Mouse (Mus musculus) spleen, adult 2 months (tissue): ENCODE results near the gene Gm45234. TPM values are rescaled to one million over a fixed set of nuclear protein-coding genes. Genes with fewer than 3 reads are reported as not detected.

Experiments
- DNase-seq, 2 experiments: peaks; one replicate each; pipeline versions ENCODE4 v3.0.0 to v3.0.0-alpha.2; 2012 to 2021; ENCODE audit warnings: low spot score in 2 of 2, low read depth in 1 of 2
- H3K27ac ChIP-seq: fragments of 200-500 bp; 2 replicates; pipeline ENCODE4 v1.5.1; 2012; ENCODE audit warnings: low read length, inconsistent platforms; ENCODE audit not compliant: insufficient read depth
- H3K27me3 ChIP-seq: fragments of 200-500 bp; 2 replicates; pipeline ENCODE4 v1.6.1; 2012; ENCODE audit warnings: mild to moderate bottlenecking, moderate library complexity, low read length, inconsistent platforms; ENCODE audit not compliant: control insufficient read depth, insufficient read depth
- H3K36me3 ChIP-seq: fragments of 200-500 bp; 2 replicates; pipeline ENCODE4 v1.6.1; 2012; ENCODE audit warnings: mild to moderate bottlenecking, low read length, inconsistent platforms; ENCODE audit not compliant: control insufficient read depth, insufficient read depth
- H3K4me1 ChIP-seq: fragments of 200-500 bp; 2 replicates; pipeline ENCODE4 v1.6.1; 2011; ENCODE audit warnings: inconsistent platforms; ENCODE audit not compliant: control insufficient read depth, insufficient read depth, insufficient read length
- H3K4me3 ChIP-seq: fragments of 200-500 bp; 2 replicates; pipeline ENCODE4 v1.5.1; 2011; ENCODE audit warnings: mild to moderate bottlenecking, inconsistent platforms; ENCODE audit not compliant: insufficient read depth, insufficient read length; ENCODE audit errors: extremely low read depth
- CTCF ChIP-seq: fragments of 200-500 bp; IDR thresholded peaks from 2 replicates; pipeline ENCODE4 v1.5.1; 2011; ENCODE audit warnings: mild to moderate bottlenecking, inconsistent platforms; ENCODE audit not compliant: insufficient read depth, insufficient read length, insufficient replicate concordance; ENCODE audit errors: extremely low read depth
- POLR2A ChIP-seq: fragments of 200-500 bp; IDR thresholded peaks from 2 replicates; pipeline ENCODE4 v1.6.1; 2011; ENCODE audit warnings: low read depth, low read length, inconsistent platforms
- WGBS: fragments of 180-500 bp; shearing (Covaris S2); methylation state at CpG from one replicate; pipeline ENCODE4 v1.1.7; 2018; 5-methylcytosine and 5-hydroxymethylcytosine counted together
- polyA plus RNA-seq: library from polyadenylated mRNA; depleted of rRNA; stranded (reverse); fragments of >200 nt; gene quantifications from 2 replicates; pipeline ENCODE4 v1.2.3, GENCODE M21; 2012

Gene Gm45234
- polyA plus RNA-seq, 1 experiment = not detected

DNA sequence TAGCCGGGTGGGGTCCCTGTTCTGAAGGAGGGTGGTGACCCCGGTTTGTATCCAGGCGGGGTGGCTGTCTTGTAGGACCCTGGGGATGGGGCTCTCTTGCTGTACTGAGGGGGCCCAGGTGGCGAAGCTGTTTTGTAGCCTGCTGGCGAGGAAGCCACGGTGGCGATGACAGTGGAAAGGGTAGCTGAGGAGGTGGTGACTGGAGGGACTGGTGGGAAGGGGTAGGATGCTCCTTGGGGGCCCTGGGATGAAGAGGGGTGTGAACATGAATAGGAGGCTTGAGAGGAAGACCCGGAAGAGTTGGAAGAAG is 9.6 kb downstream of the Gm45234 start:
- no peak for DNase-seq
- no peak for TF ChIP-seq CTCF
- no peak for TF ChIP-seq POLR2A
- peaks cover 20% of the 10 kb centered on the region; the same call in 1 of the 2 replicates for H3K4me1 ChIP-seq
- H3K4me3 ChIP-seq = peak overlapping the region; percentile 74; the same call in 1 of the 2 replicates
- peaks cover 8% of the 10 kb centered on the region for H3K36me3 ChIP-seq
- WGBS = 21% methylated on average over 8 of the region's 8 CpGs
- no peaks in the 10 kb centered on the region for H3K27me3 ChIP-seq
- peak overlapping the region; percentile 80 for H3K27ac ChIP-seq

DNA sequence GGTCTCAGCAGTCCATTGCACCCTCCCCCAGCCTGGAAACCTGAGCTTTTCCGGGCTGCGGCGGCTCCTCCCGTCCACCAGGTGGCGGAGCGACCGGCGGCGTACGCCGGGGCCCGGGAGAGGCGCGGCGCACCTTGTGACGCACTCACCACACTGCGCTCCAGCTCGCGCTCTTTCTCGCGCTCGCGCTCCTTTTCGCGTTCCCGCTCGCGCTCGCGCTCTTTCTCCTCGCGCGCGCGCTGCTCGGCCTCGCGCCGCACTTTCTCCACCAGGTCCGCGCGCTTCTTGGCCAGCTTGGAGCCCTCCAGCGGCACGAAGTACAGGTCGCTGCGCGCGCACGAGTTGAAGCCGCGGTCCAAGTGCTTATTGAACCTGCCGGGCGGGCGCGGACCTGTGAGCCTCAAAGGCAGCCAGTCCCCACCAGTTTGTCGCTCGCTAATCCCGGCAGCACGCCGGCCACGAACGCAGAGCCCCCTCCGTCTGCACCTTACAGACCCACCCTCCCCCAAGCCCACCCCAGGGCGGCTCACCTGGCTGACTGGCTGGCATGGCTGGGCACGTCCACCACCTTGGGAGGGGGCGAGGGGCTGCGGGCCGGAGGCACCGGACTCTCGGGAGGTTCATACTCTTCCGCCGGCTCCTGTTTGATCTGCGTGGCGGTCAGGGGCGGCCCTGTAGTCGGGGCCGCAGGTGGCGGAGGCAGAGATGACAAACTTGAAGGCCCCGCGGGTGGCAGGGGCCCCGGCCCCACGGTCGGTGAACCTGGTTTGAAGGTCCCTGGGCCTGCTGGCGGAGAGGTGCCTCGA is 10.1 kb downstream of the Gm45234 start:
- TF ChIP-seq POLR2A = peak; percentile 50
- peak; percentile 88 for TF ChIP-seq CTCF
- peak; percentile 90 to 92 for DNase-seq

DNA sequence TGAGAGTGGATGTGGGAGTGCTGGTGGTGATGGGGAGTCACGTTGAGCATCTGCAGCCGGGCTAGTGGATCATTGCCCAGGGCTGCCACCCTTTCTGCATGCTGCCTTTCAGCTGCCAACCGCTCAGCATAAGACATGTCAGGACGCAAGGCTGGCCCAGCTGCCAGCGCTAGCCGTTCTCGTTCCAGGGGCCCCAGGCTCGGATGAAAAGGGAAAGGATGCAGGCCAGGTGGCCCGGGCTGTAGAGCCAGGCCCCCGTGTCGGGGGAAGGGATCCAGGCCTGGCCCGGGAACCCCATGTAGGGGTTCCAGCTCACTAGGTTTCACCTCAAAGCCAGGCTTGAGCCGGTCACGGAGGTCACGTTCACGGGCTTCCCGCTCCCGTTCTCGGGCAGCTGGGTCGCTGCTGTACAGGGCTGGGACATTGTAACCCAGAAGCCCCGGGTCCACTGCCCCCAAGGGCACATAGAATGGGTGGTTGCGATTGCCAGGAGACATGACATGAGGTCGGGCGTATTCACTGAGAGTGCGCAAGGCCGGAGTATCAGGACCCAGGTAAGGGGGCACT is 11.0 kb downstream of the Gm45234 start:
- Histone ChIP-seq H3K27me3 (no peaks in the 10 kb centered on the region), H3K4me3 (peak overlapping the region; percentile 18; the same call in 1 of the 2 replicates), H3K27ac (peak overlapping the region; percentile 67), H3K4me1 (peaks cover 24% of the 10 kb centered on the region), H3K36me3 (peaks cover 8% of the 10 kb centered on the region)
- TF ChIP-seq CTCF (no peak), POLR2A (no peak)
- no peak for DNase-seq
- 76% methylated on average over 26 of the region's 26 CpGs for WGBS

More for the DNA sequence above, 10.1 kb downstream of the Gm45234 start:
- WGBS = 2% methylated on average over 85 of the region's 85 CpGs
- Histone ChIP-seq H3K4me3 (peak overlapping the region; percentile 74), H3K4me1 (peaks cover 20% of the 10 kb centered on the region; the same call in 1 of the 2 replicates), H3K27ac (peak overlapping the region; percentile 80), H3K36me3 (peaks cover 8% of the 10 kb centered on the region), H3K27me3 (no peaks in the 10 kb centered on the region)

DNA sequence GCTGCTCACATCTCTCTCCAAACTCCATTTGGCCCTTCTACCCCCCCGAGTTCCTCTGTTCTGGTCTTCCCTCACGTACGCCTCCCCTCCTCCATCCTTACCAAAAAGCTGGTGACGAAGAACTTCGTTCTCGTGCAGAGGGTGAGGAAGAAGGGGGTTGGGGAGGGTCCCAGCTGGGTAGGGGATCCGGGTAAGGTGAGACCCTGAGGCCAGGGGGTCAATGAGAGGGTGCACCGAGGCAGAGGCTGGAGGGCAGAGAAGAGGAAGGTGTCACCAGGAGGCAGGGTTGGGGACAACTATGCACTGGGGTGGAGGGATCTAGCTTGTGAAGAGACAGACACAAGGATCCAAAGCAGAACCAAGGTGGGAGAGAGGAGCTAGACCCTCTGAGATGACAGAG is 12.2 kb downstream of the Gm45234 start:
- DNase-seq = no peak
- Histone ChIP-seq H3K27ac (no peak overlapping the region), H3K4me1 (peaks cover 35% of the 10 kb centered on the region), H3K4me3 (no peak overlapping the region), H3K36me3 (peaks cover 6% of the 10 kb centered on the region; the same call in 1 of the 2 replicates), H3K27me3 (no peaks in the 10 kb centered on the region)
- WGBS = 93% methylated on average over 8 of the region's 8 CpGs
- TF ChIP-seq CTCF = no peak
- no peak for TF ChIP-seq POLR2A

DNA sequence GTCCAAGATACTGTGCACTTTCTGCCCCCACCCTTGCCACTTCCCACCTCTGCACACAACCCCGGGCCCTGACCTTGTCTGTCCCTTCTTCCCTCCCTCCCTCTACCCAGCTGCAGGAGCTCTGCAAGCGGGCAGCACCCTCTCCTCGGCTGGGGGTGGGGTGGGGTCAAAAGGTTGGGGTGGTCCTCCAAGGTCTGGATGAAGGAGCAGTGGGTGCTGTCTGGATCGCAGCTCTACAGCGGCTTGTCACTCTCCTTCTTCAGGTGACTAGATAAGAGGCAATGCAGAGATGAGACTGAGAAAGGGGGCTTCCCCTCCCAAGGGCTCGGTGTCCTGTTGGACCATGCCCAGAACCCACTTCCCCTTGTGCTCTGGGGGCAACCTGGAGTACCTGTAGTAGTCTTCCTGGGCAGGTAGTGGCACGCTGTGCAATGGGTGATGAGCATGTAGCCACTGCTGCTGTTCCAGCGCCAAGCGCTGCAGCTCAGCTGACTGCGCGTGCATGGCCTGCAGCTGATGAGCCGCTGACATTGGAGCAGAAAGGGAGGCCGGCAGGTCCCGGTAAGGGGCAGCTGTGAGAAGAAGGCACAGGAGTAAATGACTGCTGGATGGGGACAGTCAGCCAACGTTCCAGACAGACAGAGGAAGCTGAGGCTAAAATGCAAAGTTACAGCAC is 12.8 kb downstream of the Gm45234 start:
- no peaks in the 10 kb centered on the region for H3K27me3 ChIP-seq
- no peak overlapping the region for H3K27ac ChIP-seq
- TF ChIP-seq CTCF (no peak), POLR2A (no peak)
- peaks cover 41% of the 10 kb centered on the region for H3K4me1 ChIP-seq
- whole genome bisulfite sequencing = 86% methylated on average over 15 of the region's 15 CpGs
- no peak overlapping the region for H3K4me3 ChIP-seq
- DNase-seq = no peak
- peaks cover 6% of the 10 kb centered on the region; the same call in 1 of the 2 replicates for H3K36me3 ChIP-seq

DNA sequence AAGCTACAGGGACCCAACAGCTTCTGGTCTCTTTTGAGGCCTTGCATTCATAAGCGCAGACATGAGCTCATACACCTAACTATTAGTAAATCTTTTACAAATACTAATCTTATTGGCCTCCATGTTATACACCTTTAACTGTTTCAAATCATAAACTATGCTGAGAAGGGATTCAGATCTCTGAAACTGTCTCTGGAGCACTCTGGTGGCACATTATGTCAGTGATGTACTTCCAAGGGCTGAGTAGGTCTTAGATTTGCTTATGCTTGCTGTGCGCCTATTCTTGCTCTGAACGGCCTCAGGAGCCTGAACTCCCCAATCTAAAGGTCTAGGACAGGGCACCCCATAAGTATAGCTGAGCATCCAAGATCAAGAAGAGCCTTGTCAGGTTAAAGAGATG is 14.0 kb downstream of the Gm45234 start:
- TF ChIP-seq CTCF (no peak), POLR2A (no peak)
- Histone ChIP-seq H3K27ac (peak overlapping the region; percentile 99), H3K4me1 (peaks cover 49% of the 10 kb centered on the region), H3K27me3 (no peaks in the 10 kb centered on the region), H3K36me3 (0 out of 2 replicates have a peak, but pooled peaks cover 4% of the 10 kb centered on the region), H3K4me3 (peak overlapping the region; percentile 37; the same call in 1 of the 2 replicates)
- no peak for DNase-seq
- WGBS = 91% methylated on average over 3 of the region's 3 CpGs
